Mouse (Mus musculus) bone marrow macrophage, adult 2 months (primary cell): Measurements from ENCODE around the gene D17H6S53E.

Experiments used
- CTCF ChIP-seq: IDR thresholded peaks from 2 replicates; pipeline ENCODE4 v1.5.1; 2012; ENCODE audit warnings: low read depth, mild to moderate bottlenecking, low read length, moderate library complexity
- POLR2A ChIP-seq: IDR thresholded peaks from 2 replicates; pipeline ENCODE4 v1.6.1; 2012; ENCODE audit warnings: mild to moderate bottlenecking, low read depth, low read length, borderline replicate concordance

DNA sequence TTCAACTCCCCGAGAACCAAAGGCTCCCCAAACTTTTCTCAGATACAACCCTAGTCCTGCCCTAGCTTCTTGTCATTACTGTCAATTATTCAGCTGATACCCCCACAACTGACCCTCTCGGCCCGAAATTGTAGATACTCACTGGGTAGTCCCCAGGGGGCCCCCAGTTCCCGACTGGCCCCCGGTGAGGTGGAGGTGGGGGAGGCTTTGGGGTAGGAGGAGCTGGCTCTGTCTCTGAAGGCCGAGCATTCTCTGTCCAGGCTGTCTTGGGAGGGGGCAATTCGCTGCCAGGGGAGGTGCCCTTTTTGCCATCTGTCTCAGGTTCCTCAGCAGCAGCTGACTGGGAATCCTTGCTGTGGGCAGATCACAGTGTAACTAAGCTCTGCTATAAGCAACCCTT lies 33.5 kb downstream of the D17H6S53E start:
- TF ChIP-seq CTCF: no peak
- no peak for TF ChIP-seq POLR2A
